Mouse (Mus musculus) embryonic facial prominence, embryonic 15.5 days (tissue): ENCODE results near the gene Rtn4rl1. TPM values are rescaled to one million over a fixed set of nuclear protein-coding genes. Genes with fewer than 3 reads are reported as not detected.

Experiments
- ATAC-seq: fragments of 200-750 bp; cut with Nextera tagmentation; 2 replicates; pipeline ENCODE4 v1.8.0; 2017; ENCODE audit warnings: low read depth, moderate TSS enrichment; ENCODE audit not compliant: insufficient number of reproducible peaks, low FRiP score, low TSS enrichment
- H3K27ac ChIP-seq: fragments of 300-500 bp; sonication (generic); replicated peaks from 2 replicates; pipeline ENCODE4 v1.5.1; 2015; ENCODE audit warnings: mild to moderate bottlenecking, inconsistent platforms
- H3K27me3 ChIP-seq: fragments of 300-500 bp; sonication (generic); 2 replicates; pipeline ENCODE4 v1.6.1; 2015; ENCODE audit warnings: inconsistent platforms
- H3K36me3 ChIP-seq: fragments of 300-500 bp; sonication (generic); 2 replicates; pipeline ENCODE4 v1.6.1; 2015; ENCODE audit warnings: mild to moderate bottlenecking, inconsistent platforms
- H3K4me1 ChIP-seq: fragments of 300-500 bp; sonication (generic); 2 replicates; pipeline ENCODE4 v1.6.1; 2015; ENCODE audit warnings: inconsistent platforms
- H3K4me2 ChIP-seq: fragments of 300-500 bp; sonication (generic); replicated peaks from 2 replicates; pipeline ENCODE4 v1.6.1; 2015; ENCODE audit warnings: mild to moderate bottlenecking, inconsistent platforms
- H3K4me3 ChIP-seq: fragments of 300-500 bp; sonication (generic); replicated peaks from 2 replicates; pipeline ENCODE4 v1.5.1; 2015; ENCODE audit warnings: mild to moderate bottlenecking, inconsistent platforms
- H3K9ac ChIP-seq: fragments of 300-500 bp; sonication (generic); 2 replicates; pipeline ENCODE4 v1.6.1; 2015; ENCODE audit warnings: inconsistent platforms
- H3K9me3 ChIP-seq: fragments of 300-500 bp; sonication (generic); replicated peaks from 2 replicates; pipeline ENCODE4 v1.6.1; 2016; ENCODE audit warnings: inconsistent platforms
- WGBS: fragments of 180-500 bp; shearing (Covaris S2); methylation state at CpG from one replicate; pipeline ENCODE4 v1.1.7; 2015; 5-methylcytosine and 5-hydroxymethylcytosine counted together
- polyA plus RNA-seq: library from polyadenylated mRNA; unstranded; fragments of >200 nt; fragmentation: Nextera tagmentation; extraction: Ambion mirVana; gene quantifications from 2 replicates; pipeline ENCODE4 v1.2.1, GENCODE M21; 2015

The Rtn4rl1 gene
- polyA plus RNA-seq, 1 experiment from 2014 or later, result 6.4 TPM

GRCm38 (mm10) chr11:75220517-75221145, 27.0 kb downstream of the Rtn4rl1 start:
- WGBS, result 36% methylated on average over 5 of the region's 6 CpGs
- Histone ChIP-seq H3K36me3 (no peaks in the 10 kb centered on the region), H3K9me3 (no peaks in the 10 kb centered on the region), H3K27me3 (no peaks in the 10 kb centered on the region), H3K9ac (no peak overlapping the region), H3K27ac (no peak overlapping the region), H3K4me1 (peaks cover 7% of the 10 kb centered on the region), H3K4me3 (no peak overlapping the region), H3K4me2 (no peak overlapping the region)
- no peak for ATAC-seq

DNA sequence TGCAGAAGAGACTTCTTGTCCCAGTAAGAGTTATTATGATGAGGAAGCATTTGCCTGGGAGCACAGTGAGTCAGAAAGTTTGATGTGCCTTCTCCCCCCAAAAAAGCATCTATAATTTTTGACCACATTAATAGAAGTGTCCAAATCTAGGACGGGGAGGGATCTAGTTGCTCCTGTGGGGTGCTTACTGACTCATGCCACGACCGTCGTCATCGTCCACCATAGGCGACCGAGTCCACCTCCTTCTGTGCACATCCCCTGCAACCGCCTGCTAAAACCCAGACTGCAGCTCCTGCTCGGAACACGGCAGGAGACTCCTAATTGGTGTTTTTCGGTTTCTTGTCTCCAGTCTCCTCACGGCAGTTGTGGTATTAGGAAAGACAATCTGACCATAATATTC, 30.5 kb downstream of the Rtn4rl1 start:
- Histone ChIP-seq H3K9ac (no peak overlapping the region), H3K4me2 (no peak overlapping the region), H3K4me3 (no peak overlapping the region), H3K9me3 (no peaks in the 10 kb centered on the region), H3K36me3 (no peaks in the 10 kb centered on the region), H3K4me1 (peaks cover 7% of the 10 kb centered on the region), H3K27ac (no peak overlapping the region), H3K27me3 (no peaks in the 10 kb centered on the region)
- 83% methylated on average over 12 of the region's 12 CpGs for WGBS
- no peak for ATAC-seq

DNA sequence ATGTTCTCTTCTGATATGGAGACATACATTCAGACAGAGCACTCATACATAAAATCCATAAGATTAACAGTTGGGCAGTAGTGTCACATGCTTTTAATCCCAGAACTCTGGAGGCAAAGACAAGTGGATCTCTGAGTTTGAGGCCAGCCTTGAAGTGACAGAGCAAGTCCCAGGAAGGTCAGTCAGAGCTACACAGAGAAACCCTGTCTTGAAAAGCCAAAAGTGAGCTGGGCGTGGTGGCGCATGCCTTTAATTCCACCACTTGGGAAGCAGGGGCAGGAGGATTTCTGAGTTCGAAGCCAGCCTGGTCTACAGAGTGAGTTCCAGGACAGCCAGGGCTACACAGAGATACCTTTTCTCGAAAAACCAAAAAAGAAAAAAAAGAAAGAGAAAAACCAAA, 31.3 kb downstream of the Rtn4rl1 start:
- Histone ChIP-seq H3K27ac (no peak overlapping the region), H3K9me3 (no peaks in the 10 kb centered on the region), H3K4me1 (peaks cover 7% of the 10 kb centered on the region), H3K36me3 (no peaks in the 10 kb centered on the region), H3K4me3 (no peak overlapping the region), H3K9ac (no peak overlapping the region), H3K4me2 (no peak overlapping the region), H3K27me3 (no peaks in the 10 kb centered on the region)
- ATAC-seq, result no peak
- WGBS, result 84% methylated on average over 4 of the region's 4 CpGs

DNA sequence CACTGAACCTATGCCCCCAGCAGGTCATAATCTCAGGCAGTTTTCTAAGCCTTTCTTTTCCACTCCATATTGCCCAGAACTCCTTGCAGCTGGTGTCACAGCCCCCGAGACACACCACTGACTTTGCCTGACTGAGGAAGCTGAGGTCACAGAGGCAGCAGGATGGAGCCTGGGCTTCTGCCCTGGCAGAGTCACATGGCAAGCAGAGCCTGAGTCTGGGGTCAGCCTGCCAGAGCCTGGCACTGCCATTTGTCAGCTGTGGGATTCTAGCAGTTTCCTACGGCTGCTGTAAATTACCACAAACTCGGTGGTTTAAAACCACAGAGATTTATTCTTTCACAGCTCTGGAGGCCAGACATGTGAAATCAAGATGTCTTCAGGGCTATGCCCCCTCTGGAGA, 34.0 kb downstream of the Rtn4rl1 start:
- Histone ChIP-seq H3K27me3 (no peaks in the 10 kb centered on the region), H3K27ac (no peak overlapping the region), H3K36me3 (no peaks in the 10 kb centered on the region), H3K4me2 (no peak overlapping the region), H3K9ac (no peak overlapping the region), H3K4me1 (peaks cover 11% of the 10 kb centered on the region), H3K4me3 (no peak overlapping the region), H3K9me3 (no peaks in the 10 kb centered on the region)
- no peak for ATAC-seq
- WGBS, result 33% methylated on average over 3 of the region's 3 CpGs

DNA sequence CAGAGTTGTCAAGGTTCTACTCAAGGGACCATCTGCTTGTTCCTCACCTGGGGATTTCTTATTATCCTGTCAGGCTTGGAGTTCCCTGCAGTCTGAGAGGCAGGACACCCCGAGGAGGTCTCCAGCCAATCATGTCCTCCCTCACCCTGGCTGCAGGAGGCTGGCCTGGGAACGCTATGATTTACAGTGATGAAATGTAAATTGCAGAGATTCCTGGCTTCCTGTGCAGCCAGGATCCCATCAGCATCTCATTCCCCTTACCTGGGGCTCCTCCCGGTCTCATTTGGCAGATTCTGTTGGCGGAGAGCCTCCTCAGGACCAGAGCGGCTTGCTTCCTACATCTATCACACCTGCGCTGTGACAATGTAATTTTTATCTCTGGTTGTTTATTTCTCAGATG, 35.7 kb downstream of the Rtn4rl1 start:
- H3K36me3 ChIP-seq, result no peaks in the 10 kb centered on the region
- H3K27ac ChIP-seq, result no peak overlapping the region
- no peaks in the 10 kb centered on the region for H3K9me3 ChIP-seq
- peaks cover 11% of the 10 kb centered on the region for H3K4me1 ChIP-seq
- H3K27me3 ChIP-seq, result peaks cover 8% of the 10 kb centered on the region
- no peak for ATAC-seq
- WGBS, result 79% methylated on average over 6 of the region's 6 CpGs
- no peak overlapping the region for H3K9ac ChIP-seq
- no peak overlapping the region for H3K4me3 ChIP-seq
- no peak overlapping the region for H3K4me2 ChIP-seq

GRCm38 (mm10) chr11:75230272-75230760, 36.7 kb downstream of the Rtn4rl1 start:
- H3K9ac ChIP-seq, result no peak overlapping the region
- no peaks in the 10 kb centered on the region for H3K36me3 ChIP-seq
- H3K4me3 ChIP-seq, result no peak overlapping the region
- 92% methylated on average over 6 of the region's 6 CpGs for WGBS
- no peaks in the 10 kb centered on the region for H3K9me3 ChIP-seq
- peaks cover 18% of the 10 kb centered on the region for H3K27me3 ChIP-seq
- no peak overlapping the region for H3K4me2 ChIP-seq
- H3K27ac ChIP-seq, result no peak overlapping the region
- peaks cover 11% of the 10 kb centered on the region for H3K4me1 ChIP-seq
- ATAC-seq, result no peak

- WGBS, result 17% methylated on average over 7 of the region's 7 CpGs
- no peak overlapping the region for H3K4me3 ChIP-seq
- no peaks in the 10 kb centered on the region for H3K36me3 ChIP-seq
- ATAC-seq, result no peak
- H3K9ac ChIP-seq, result no peak overlapping the region
- H3K4me1 ChIP-seq, result peaks cover 11% of the 10 kb centered on the region
- H3K4me2 ChIP-seq, result no peak overlapping the region
- H3K9me3 ChIP-seq, result no peaks in the 10 kb centered on the region
- peaks cover 18% of the 10 kb centered on the region for H3K27me3 ChIP-seq
- H3K27ac ChIP-seq, result no peak overlapping the region
Measured at GRCm38 (mm10) chr11:75231756-75232155, 38.2 kb downstream of the Rtn4rl1 start.

DNA sequence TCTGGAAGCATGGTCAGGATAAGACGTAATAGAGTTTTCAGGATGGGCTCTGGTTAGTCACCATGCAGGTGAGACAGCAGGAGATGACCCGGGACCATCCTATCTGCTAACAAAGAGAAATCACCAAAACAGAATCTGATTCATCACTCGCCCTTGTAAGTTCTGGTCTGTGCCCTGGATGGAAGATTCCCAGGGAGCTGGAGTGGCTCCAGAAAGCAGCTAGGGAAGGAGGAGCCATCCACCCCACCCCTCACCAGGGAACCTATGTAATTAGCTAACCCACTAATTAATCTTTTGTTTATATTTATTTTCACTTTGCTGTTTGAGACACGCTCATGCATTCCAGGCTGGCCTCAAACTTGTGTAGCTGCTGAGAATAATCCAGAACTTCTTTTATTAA, 38.9 kb downstream of the Rtn4rl1 start:
- 50% methylated on average over 4 of the region's 4 CpGs for WGBS
- no peak overlapping the region for H3K27ac ChIP-seq
- no peak for ATAC-seq

GRCm38 (mm10) chr11:75234745-75235144, 41.2 kb downstream of the Rtn4rl1 start:
- ATAC-seq, result peak; percentile 52; the same call in 1 of the 2 replicates
- Histone ChIP-seq H3K36me3 (no peaks in the 10 kb centered on the region), H3K27ac (no peak overlapping the region), H3K27me3 (peaks cover 18% of the 10 kb centered on the region), H3K9ac (no peak overlapping the region), H3K4me3 (no peak overlapping the region), H3K4me1 (peaks cover 11% of the 10 kb centered on the region), H3K4me2 (no peak overlapping the region), H3K9me3 (no peaks in the 10 kb centered on the region)
- WGBS, result 16% methylated on average over 16 of the region's 16 CpGs

More for the DNA sequence above, 38.9 kb downstream of the Rtn4rl1 start:
- H3K9ac ChIP-seq, result no peak overlapping the region
- H3K36me3 ChIP-seq, result no peaks in the 10 kb centered on the region
- no peak overlapping the region for H3K4me3 ChIP-seq
- no peaks in the 10 kb centered on the region for H3K9me3 ChIP-seq
- peaks cover 18% of the 10 kb centered on the region for H3K27me3 ChIP-seq
- H3K4me1 ChIP-seq, result peaks cover 11% of the 10 kb centered on the region
- no peak overlapping the region for H3K4me2 ChIP-seq

DNA sequence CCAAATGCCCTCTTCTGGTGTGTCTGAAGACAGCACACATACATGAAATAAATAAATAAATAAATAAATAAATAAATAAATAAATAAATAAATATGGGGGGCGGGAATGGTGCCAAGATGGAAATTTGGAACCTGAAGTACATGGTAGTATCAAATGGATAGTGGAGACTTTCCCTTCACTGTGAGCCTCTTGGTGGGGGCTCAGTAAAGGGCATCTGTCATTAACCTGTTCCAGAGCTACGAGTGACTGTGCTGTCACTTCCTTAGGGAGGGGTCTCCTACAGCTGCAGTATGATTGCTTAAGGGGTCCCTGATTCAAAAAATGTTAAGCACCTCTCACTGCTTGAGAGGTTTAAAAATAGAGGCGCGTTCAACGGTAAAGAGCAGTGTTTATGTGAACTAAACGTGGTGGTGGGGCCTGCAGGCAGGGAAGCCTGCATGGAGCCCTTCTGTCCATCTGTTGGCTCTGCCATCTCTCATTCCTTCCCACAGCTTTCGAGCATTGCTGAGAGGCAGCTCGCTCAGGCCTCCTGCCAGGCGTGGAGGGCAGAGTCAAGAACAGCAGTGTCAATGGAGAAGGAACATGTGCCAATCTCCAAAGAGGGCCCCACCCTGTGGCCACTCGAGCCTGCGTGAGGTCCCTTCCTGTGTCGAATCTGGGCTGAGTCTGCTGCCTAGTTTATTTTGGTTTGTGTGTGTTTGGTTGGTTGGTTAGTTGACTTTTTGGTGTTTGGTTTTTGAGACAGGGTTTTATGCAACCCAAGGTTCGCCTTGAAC, 46.8 kb downstream of the Rtn4rl1 start:
- no peak overlapping the region for H3K27ac ChIP-seq

DNA sequence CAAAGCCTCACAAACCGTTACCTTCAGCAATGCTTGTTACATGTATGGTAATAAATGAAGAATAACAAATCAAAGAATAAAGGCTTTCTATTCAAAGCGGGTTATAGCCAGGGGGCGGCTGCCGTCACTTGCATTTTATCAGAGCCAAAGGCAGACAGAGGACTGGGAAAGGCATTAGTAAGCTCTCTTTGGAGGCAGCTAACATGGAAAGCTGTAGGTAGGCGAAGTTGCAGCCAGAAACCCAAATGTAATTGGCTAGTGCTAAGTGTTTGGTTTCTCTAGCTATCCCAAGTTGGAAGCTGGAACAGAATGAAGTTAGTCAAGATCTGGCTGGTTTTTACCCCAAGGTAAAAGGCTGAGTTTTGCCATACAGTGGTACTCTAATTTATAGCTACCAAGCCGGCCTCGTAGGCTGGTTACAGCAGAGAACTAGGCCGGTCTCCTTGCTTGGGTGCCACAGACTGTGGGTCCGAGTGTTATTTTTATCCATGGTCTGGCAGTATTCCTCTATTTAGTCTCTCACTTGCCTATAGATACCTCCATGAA, 49.2 kb downstream of the Rtn4rl1 start:
- no peak for ATAC-seq
- Histone ChIP-seq H3K4me2 (no peak overlapping the region), H3K4me1 (peaks cover 15% of the 10 kb centered on the region; the same call in 1 of the 2 replicates), H3K27ac (no peak overlapping the region), H3K36me3 (no peaks in the 10 kb centered on the region), H3K9me3 (no peaks in the 10 kb centered on the region), H3K27me3 (no peaks in the 10 kb centered on the region), H3K9ac (no peak overlapping the region), H3K4me3 (no peak overlapping the region)
- WGBS, result 72% methylated on average over 9 of the region's 9 CpGs

More for the DNA sequence above, 46.8 kb downstream of the Rtn4rl1 start:
- Histone ChIP-seq H3K4me3 (no peak overlapping the region), H3K4me2 (no peak overlapping the region), H3K9ac (no peak overlapping the region), H3K36me3 (no peaks in the 10 kb centered on the region), H3K4me1 (peaks cover 7% of the 10 kb centered on the region; the same call in 1 of the 2 replicates), H3K27me3 (peaks cover under 1% of the 10 kb centered on the region; the same call in 1 of the 2 replicates), H3K9me3 (no peaks in the 10 kb centered on the region)
- 66% methylated on average over 13 of the region's 13 CpGs for WGBS
- ATAC-seq, result no peak
